Mouse (Mus musculus) layer of hippocampus, adult 9-10 months (tissue): ENCODE measurements around the gene Ppm1k.
A peak's percentile ranks its signal among the peaks of the same experiment; 100 is the strongest.
"Not testable (repeated sequence)": the region's sequence is repeated elsewhere in the genome, so short reads cannot be mapped to it uniquely, and the experiment has no call there.

ENCODE experiments used
- DNase-seq: peaks from one replicate; pipeline ENCODE4 v3.0.0; 2022; ENCODE audit warnings: low spot score

Gene Ppm1k

DNA sequence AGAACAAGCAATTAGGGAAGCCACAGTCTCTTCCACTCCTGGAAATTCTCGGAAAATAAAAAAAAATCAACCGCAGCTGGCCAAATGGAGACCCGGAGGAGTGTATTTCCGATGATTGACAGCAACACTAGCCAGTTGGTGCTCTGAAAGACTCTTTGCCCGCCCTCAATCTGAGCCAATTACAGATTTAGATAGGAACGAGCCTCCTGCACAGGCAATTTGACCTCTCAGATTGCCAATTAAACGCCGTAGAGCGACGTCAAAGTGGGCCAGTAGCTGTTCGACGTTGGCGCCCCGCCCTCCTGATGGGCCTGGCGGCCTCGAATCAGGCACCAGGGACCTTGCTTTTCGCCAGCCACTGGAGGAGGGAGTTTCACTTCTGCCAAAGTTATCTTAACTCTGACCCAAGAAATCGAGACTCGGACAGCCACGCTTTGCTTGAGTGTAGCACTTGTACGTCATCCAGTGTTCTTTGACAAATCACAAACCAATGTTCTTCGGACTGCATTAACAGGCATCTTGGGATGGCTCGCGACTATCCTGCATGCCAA, at the start of gene Ppm1k:
Ppm1k (minus strand) TSS at position 83 of the 551 bp plus-strand sequence.
- peak; percentile 100 for DNase-seq

DNA sequence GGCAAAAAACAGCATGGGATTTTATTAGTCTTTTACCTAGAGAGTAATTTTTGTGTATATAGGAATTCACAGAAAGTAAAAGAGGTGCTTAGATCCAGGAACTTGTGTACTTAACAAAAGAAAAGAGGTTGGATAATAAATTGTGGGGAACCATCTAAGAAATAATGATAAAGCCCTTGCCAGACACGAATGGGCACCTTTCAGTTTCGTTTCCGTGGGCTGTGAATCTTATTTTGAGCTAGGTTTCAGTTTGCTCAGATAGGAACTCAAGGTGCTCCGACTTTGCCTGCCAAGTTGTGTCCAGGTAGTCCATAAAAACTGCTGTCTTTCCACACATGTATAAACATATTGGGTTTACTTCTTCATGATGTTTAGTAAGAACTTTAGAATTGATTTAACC, 47.1 kb upstream of the Ppm1k start:
- DNase-seq = no peak

DNA sequence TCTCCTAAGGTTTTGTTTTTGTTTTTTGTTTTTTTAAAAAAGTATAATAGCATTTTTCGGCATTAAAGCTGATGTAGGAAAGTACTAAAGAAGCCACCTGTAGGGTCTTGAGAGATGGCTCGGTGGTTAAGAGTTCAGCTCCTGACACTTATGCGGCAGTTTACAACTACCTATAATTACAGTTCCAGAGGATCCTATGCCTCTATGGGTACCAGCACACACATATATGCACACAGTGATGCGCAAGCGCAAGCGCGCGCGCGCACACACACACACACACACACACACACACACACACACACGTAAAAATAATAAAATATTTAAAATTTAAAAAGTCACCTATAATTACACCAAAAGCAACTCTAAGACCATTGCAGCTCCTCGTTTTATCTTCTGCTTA, 46.3 kb upstream of the Ppm1k start:
- DNase-seq = no peak

DNA sequence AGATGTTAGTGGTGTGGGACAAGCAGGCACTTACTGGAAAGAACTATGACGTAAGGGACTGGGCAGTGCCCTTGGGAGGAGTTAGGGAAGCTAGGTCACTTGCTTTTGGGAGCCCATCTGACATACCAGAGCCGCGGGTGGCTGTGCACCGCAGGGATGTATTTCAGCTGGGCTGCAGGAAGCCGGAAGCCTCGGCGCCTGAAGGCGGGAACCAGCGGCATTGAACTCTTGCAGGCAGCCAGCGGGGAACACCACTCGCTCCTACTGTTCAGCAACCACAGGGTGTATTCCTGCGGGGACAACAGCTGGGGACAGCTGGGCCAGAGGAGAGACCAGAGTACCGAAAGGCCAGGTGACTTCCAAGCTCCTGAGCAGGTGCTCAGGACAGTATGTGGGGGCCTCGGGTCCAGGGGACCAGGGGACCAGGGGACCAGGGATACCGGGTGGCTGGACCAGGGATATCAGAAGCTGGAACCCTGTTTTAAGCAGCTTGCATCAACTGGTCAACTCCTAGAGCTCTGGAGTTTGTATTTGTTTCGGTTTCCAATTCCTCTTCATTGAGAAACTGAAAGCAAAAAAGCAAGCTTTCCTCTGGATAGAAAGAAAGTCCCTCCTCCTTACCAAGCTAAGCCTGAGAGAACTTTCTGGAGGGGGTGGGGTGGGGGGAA, 45.7 kb upstream of the Ppm1k start, which contains the start of gene Herc6:
Herc6 (plus strand) TSS at position 120 of the 668 bp plus-strand sequence.
- DNase-seq = no peak

DNA sequence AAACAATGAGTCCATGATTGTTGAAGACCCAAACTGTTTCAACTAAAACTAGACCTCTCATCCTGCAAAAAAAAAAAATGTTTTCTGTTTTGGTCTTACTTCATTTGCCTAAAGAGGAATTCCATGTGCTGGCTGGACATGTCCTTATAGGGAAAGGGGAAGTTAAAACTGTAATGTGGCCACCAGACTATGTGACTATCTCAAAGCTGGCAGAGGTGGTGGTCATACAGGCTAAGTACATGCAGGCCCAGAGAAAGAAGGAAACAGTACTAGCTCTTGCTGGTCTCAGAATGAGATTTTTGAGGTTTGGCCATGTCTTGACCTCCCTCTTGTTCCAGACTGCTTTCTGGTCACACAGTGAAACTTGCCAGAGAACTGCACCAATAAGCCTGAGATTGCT, 36.3 kb upstream of the Ppm1k start:
- no peak for DNase-seq

DNA sequence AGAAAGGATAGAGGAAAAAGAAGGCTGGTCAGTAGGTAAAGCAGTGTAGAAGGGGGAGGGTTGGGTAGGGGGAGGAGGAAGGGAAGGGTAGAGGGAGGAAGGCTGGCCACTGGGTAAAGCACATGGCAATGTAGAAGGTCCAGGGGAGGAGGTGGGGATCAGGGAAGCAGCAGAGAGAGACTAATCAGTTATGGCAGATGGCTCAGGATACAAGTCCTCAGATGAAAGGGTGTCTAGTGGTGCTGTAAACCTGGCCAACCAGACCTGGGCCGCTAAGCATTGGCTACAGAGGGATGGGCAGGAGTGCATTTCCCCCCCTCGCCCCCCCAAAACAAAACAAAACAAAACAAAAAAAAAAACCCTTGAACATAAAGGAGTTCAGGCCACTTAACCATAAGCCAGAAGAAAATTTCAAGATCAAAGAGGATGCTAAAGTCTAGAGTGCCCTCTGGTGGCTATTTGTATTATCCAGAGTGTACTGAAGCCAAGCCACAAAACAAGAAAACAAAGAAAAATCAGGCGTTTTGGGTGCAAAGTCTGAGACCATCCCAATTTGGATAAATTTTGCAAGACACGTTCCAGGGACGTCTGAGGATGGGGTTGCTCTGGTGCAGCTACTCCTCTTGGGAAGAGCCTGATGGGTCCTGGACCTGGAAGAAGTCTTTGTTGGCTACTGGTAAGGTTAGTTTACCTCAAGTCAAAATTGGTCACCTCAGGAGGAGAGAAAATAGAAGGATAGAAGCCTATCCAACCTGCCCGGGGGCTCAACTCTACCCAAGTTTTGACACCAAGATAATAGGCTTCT, 35.1 kb upstream of the Ppm1k start:
- peak; percentile 61 for DNase-seq

DNA sequence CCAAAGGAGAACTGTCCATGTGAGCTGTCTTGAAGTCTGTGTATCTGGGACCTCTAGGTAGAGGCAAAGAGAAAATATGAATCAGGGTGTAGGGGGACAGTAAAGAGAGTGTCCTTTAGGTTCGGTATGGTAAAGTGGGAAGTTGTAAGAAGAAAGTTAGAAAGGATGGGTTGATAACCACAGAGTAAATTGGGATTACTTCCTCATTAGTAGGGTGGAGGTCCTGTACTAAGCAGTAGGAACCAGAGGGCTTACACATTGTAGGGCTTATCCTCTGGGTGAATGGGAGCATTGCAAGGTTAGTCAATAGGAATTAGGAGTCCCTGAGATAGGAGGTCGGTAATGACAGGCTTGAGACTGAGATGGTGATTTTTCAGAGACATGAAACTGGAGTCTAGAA, 32.4 kb upstream of the Ppm1k start:
- no peak for DNase-seq

DNA sequence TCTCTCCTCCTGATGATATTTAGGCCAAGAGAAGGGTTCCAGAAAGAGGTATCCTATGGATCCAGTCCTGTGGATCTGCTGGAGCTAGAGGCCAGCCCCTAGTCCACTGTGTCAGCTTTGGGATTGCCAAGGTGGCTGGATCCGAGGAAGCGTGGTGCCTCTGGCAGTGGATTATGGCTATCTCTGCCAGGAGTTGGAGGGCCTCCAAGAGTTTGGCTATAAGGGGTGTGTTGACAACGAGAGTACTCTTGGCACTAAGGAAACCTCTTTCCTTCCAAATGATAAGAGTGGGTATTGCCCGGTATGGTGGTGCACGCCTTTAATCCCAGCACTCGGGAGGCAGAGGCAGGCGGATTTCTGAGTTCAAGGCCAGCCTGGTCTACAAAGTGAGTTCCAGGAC, 30.2 kb upstream of the Ppm1k start:
- no peak for DNase-seq

DNA sequence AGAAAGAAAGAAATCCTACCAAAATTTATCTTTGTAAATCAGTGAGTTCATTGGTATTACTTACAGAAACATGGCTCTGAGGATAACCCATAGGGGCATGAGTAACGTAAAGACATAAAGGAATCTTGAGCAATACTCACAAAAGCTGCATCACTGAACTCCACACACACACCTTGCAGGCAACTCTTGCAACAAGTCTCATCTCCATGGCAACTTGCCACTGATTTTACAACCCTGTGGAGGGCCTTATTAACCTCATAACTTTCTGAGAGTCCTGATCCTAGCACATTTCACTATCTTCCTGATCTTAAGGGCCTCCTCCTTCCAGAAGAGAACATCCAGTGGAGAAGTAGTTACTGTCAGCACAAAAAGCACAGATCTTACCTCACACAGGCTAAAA, 28.2 kb upstream of the Ppm1k start:
- no peak for DNase-seq

DNA sequence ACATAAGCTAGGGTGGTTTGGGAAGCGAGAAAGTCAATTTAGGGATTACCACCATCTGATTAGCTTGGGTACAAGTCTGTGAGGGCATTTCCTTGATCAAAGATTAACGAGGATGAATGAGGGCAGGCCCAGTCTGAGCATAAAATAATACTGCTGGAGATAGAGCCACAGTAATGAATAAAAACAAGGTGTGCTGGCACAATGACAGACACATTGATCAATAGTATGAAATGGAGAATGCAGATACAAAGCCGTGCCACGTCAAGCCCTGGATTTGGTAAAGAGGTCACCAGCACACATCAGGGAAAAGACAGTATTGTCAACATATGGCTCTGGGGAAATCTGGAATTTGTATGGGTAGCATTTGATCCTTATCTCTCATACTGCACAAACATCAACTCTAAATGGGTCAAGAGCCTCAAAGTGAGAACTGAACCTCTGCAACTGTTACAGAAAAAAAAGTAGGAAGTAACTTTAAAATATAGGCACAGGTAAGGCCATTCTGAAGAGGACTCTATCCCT, 22.6 kb upstream of the Ppm1k start:
- no peak for DNase-seq

DNA sequence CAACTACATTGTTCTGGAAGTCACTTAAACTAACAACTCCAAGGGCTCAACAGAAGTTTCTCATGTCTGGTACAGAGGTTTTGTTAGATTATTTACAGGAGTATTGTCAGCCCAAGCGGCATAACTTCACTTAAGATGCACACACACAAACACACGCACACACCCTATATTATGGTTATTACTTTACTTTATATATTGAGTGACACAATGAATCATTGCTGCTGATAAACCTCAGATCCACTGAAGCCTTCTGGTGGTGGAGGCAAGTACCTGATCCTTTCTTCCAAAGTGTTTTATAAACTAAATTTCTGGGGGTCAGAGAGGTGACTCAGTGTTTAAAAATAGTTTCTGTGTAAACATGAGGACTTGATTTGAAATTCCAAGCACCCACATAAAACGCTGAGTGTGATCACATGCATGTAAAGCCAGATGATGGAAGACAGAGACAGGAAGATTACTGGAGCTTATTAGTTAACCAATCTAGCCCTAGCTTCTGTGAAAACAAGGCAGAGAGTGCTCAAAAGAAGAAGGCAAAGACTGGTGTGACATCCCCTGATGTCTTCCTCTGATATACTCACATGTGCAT, 16.0 kb upstream of the Ppm1k start:
- DNase-seq = no peak

DNA sequence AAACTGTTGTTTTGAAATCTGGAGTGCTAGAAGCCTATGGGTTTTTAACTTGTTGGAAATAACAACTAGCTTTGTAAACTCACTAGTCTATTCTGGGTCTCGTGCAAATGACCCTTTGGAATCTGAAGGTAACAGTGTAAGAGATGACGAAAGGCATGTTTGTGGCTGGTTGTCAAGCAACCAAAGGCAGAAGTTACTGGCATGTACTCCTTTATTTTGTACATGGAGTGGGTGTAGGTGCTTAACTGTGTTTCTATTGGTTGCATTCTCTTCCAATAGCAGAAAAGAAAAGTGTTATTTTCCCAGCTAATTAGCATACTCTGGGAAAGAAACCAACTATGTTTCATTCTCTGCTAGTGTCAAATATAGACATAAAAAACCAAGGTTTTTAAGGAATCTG, 9.6 kb upstream of the Ppm1k start:
- DNase-seq = no peak

DNA sequence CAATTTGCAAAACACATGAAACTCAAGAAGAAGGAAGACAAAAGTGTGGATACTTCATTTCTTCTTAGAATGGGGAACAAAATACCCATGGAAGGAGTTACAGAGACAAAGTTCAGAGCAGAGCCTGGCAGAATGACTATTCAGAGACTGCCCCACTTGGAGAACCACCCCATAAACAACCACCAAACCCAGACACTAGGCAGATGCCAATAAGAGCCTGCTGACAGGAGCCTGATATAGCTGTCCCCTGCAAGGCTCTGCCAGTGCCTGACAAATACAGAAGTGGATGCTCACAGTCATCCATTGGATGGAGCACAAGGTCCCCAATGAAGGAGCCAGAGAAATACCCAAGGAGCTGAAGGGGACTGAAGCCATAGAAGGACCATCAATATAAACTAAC, 8.3 kb upstream of the Ppm1k start:
- DNase-seq = not testable (repeated sequence)

DNA sequence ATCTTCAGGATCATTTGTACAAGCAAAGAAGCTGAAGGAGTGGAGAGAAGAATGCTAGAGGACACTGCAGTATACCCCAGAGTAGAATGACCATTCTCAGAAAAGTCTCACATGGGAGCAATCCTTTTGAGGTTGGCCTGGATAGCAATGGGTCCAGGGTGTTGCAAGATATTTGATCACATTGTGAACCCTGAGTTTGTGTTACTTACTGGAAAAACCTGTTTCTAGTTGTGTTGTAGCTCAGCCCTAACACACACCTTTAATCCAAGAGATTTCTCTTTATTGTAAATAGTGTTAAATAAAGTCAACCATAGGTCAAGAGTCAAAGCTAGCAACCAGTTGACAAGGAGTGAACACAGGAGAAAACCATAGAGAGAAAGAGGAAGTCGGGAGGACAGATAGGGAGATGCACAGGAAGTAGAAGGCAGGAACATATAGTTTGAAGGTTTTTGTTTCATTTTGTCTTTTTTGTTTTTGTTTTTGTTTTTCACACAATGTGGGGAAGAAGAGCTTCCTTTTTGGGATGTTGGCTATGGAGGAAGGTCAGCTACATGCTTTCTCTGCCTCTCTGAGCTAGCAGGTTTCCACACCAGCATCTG, 6.6 kb upstream of the Ppm1k start:
- DNase-seq = no peak

DNA sequence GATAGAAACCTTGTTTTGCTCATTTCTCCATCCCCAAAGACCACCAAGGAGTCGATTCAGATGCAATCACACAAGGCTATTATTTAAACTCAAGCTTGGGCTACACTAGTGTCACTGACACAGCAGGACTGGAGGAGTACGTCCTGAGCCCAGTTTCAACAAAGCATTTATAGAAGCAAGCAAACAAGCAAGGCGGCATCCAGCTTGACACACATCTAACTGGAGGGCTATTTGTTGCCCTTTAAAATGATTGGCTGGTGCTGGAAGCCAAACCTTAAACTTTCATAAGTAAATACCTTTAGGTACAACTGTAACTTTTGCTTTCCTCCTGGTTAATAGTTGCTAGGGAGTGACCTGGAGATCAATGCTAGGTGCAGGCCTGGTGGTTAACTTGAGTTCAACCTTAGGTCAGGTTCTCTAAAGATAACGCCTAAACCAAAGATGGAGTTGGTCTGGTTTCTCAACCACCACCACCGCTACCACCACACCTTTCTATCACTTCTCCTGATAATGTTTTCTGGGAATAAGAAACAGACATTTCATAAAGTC, 5.8 kb upstream of the Ppm1k start:
- no peak for DNase-seq

DNA sequence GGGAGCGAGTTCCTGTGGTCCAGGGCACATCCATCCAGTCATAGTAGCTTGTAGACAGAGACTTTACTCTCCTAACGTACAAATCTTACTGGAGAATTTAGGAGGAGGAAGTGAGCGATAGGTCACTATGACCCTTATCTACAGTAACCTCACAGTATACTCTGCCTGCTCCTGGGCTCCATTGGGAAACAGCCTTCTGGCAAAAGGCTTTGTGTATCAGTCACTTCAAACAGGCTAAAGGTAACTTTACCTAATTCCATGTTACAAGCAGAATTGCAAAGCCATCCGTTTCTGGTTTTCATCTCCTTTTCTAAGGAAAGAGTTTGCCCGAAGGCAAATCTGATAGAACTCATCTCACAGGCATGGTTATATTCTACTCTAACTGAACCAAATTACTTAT, 2.6 kb upstream of the Ppm1k start:
- no peak for DNase-seq

DNA sequence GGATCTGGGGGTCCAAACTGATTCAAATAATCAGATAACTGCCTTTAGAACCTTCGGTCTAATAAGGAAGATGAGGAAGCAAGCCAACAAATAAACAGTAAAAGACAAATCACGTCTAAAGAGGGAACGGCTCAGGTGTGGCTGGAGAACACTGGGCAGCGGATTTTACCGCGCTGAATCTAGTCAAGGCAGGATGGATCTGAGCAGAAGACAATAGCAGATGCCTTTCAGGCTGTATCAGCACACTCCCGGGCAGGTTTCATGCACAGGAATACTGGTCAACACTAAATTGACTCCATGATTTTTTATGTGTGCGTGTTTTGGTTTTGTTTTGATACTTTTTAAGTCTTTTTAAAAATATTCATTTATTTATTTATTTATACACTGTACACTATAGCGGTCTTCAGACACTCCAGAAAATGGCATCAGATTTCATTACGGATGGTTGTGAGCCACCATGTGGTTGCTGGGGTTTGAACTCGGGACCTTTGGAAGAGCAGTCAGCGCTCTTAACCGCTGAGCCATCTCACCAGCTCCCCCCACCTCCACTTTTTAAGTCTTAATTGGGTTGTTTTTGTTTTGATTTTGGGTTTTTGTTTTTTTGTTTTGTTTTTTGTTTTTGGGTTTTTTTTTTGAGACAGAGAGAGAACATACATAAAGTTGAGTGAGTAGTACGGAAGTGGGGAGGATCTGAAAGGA, 852 bp upstream of the Ppm1k start:
- DNase-seq = no peak

DNA sequence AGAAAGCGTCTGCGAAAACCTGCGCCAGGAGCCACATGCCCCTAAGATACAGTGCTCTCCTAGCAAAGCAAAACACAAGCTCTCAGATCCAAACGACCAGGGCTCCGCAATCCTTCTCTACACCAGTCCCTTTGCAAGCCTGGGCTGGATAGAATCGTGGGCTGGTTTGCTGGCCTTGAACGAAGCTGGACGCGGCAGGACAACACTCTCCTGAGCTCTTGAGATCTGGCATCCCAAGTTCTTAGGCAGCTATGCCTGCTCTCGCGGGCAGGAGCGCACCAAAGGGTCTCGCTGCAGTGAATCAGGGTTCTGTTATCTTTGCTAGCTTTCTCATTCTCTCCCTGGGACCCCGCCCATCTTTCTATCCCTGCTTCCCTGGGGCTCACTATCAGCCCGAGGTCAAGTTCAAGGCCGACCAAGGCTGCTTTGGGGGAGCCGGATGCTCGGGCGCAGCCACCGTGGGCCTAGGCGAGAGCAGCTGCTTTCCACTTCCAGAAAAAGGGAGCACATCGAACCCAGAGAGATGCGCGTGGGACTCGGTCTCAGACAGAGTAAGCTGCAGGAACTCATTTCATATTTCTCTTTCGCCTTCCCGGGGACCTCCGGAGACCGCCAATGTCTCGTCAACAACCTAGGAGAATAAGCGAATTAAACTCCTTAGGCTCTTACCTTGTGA, 519 bp downstream of the Ppm1k start:
- DNase-seq = no peak

DNA sequence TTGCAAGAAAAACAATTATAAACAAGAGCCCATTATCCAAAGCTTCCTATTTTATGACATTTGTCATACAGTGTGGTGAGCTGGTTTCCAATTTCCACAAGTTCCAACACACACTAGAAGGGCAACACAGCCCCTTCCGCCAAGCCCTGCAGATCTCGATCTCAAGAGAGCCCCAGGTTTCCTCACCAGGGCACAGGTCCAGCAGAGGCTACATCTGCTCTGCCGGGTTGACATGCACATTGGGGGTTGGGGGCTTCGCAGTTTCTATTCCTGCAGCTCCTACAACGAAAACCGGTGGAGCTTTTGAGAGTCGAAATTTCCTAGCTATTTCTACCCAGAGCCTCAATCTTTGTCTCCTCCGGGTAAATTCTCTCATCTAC, 1.0 kb downstream of the Ppm1k start:
- no peak for DNase-seq

DNA sequence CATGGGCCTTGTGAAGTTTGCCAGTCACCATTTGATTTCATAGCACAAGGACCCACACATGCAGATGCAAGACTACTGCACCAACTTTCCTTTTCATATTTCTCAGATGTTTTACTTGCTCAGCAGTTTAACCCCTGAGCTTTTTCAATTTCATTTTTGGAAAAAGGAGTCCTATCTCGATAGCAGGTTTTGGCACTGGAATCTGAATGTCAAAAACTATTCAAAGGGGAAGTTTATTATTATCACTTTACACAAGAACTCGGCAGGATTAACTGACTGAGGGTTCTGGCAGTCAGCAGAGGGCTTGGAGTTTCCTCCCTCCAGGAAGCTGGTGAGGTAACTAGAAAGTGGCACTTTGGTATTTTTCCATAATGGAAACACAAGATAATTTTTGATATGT, 1.9 kb downstream of the Ppm1k start:
- DNase-seq = no peak

DNA sequence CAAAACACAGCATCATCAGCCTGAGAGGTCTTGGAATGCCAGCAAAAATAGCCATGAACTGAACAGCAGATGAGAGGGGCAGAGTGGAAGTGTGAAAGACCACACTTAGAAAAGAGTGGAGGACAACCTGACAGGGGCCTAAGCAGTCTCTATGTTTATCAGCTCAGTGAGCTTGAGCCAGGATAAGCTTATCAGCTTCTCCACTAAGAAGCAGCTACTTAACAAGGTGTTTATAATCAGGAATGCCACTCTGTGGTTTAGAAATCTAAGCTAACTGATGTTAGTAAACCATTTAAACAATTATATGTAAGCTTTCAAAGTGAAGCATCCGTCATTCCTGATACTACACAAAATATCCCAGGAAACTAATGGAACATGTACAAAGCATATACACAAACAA, 3.2 kb downstream of the Ppm1k start:
- no peak for DNase-seq
